Mouse (Mus musculus) E14TG2a.4 (cell line): Measurements from ENCODE around the gene Tssk1.

Experiments used
- CTCF ChIP-seq: conservative IDR thresholded peaks from 2 replicates; pipeline ENCODE4 v1.5.1; 2014; ENCODE audit warnings: low read length
- NANOG ChIP-seq: IDR thresholded peaks from 2 replicates; pipeline ENCODE4 v1.6.1; 2014; ENCODE audit warnings: borderline replicate concordance, low read length, mixed read lengths
- POU5F1 ChIP-seq: IDR thresholded peaks from 2 replicates; pipeline ENCODE4 v1.6.1; 2014; ENCODE audit warnings: low read length, borderline replicate concordance

DNA sequence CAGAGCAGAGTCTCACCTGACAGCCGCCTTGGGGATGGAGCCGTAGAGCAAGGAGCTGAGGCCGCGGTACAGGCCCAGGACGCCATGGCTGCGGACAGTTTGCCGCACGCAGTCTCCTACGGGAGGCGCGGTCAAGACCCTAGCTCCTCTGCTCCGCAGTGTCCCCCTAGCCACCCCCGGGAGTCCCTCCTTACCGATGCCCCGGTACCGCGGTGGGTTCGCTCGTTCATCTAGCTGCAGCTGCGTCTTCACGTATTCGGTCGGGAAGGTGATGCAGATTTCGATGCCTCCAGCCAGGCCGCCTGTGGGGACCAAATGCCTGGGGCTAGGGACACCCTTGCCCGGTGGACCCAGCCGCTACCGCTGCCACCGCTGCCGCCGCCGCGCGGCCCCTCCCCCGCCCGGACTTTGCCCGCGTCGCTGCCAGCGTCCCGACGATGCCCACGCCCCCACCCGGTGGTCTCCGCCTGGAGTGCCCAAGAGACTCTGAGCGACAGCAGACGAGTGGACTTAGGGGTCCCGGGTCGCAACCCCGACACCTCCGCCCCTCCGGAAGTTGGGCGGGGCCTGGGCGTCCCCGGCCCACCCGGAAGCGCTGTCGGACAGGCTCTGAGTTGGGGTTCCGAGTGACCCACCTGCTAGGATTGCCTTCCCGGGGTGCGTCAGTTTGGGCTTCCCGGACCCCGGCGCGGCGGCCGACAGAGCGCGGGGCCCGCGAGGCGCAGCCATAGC lies 33.5 kb downstream of the Tssk1 start:
- no peak for TF ChIP-seq CTCF
- no peak for TF ChIP-seq NANOG
- TF ChIP-seq POU5F1: no peak
